Mouse (Mus musculus): ENCODE data around the gene Get4.

Get4 gene

GRCm38 (mm10) chr5:139286142-139286941 is 34.2 kb downstream of the Get4 start:
- DNase-seq: no peak

- no peak for DNase-seq
Measured at GRCm38 (mm10) chr5:139287099-139287498, 35.0 kb downstream of the Get4 start.

GRCm38 (mm10) chr5:139287787-139288186 is 35.7 kb downstream of the Get4 start:
- no peak for DNase-seq

GRCm38 (mm10) chr5:139288591-139288990 is 36.5 kb downstream of the Get4 start:
- DNase-seq: no peak

- no peak for DNase-seq
Measured at GRCm38 (mm10) chr5:139290467-139291259, 38.5 kb downstream of the Get4 start.

GRCm38 (mm10) chr5:139291811-139292560 is 39.9 kb downstream of the Get4 start:
- DNase-seq: no peak

GRCm38 (mm10) chr5:139294089-139294488 is 42.0 kb downstream of the Get4 start:
- DNase-seq: no peak

DNA sequence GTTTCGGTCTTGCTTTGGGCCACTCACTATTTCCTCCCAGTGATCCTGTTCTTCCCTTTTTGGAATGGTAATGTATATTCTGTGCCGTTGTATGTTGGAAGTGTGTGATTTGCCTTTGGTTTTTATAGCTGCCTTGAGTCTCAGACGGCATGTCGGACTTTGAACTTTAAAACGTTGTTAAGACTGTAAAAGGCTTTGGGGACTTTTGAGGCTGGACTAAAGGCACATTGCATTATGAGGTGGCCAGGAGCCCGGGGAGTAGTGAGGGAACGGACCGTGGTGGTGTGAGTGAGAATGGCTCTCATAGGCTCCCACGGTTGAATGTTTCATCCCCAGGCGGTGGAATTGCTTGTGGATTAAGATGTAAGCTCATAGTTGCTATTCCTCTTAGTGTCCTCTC is 45.0 kb downstream of the Get4 start:
- no peak for DNase-seq

GRCm38 (mm10) chr5:139297745-139298144 is 45.6 kb downstream of the Get4 start:
- DNase-seq: no peak

DNA sequence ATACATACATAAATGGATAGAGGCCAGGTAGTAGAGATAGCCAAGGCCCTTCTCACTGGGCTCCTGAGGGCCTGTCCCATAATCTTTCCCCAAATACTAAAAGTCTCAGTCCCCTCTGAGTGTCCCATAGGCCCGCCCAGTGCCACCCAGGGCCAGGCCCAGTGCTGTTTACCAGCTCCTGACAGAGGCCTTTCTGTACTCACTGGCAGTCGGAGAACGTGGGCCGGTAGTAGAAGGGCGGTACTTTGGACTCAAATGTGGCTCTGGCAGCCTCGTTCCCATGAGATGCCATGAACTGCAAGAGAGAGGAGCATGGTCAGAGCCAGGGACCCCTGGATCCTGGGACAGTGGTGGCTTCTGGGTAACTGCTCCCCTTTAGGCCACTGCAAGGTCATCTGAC is 50.0 kb downstream of the Get4 start:
- no peak for DNase-seq

DNA sequence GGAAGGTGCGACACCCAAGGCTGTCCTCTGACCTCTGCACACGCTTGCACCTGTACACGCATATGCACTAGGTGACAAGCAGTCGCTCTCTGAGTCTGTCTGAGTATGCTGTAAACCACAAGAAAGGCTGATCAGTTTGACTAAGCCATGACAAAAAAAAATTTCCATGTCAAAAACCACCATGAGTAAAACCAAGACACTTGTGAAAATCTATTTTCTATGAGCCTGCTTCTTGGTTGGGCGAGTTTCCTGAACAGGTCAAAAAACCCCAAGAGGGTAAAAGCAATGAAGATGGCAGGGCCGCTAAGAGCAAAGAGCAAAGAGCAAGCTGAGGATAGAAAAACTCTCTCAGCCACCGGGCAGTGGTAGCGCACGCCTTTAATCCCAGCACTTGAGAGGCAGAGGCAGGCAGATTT is 51.5 kb downstream of the Get4 start:
- no peak for DNase-seq

DNA sequence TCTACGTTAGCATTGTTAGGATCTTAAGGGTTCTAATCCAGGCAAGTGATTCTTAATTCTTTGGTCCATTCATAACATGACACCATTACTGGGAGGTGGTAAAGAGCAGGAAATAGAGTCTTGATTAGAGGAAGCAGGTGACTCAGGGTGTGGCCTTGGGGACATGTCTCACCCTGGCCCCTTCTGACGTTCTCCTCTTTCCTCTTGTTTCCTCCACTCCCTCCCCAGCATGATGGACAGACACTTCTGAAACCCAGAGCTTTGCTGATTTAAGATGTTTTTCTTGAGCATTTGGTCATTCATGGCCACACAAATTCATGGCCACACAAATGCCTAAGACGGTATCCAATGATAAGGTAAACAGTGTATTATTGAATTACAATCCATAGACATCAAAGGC is 57.8 kb downstream of the Get4 start:
- DNase-seq: no peak

GRCm38 (mm10) chr5:139310477-139310876 is 58.4 kb downstream of the Get4 start:
- no peak for DNase-seq

- DNase-seq: no peak
Measured at GRCm38 (mm10) chr5:139311822-139312221, 59.7 kb downstream of the Get4 start.

DNA sequence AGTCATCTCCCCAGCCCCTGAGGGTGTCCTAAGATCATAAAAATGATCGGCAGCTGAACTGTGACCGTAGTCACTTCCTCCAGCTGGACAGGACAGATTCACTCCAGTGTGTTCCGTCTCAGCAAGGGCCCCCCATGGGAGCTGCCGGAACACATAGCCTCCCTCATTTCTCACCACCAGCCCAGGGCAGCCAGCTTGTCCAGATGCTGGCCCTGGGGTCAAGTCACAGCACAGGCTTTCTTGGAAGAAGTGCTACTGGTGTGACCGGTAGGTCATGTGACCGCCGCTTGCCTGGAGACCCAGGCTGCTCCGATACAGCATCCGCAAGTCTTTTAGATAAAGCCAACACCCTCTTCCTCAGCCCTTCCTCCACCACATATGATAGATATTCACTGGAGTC is 61.4 kb downstream of the Get4 start:
- no peak for DNase-seq

- no peak for DNase-seq
Measured at GRCm38 (mm10) chr5:139314941-139315642, 63.0 kb downstream of the Get4 start.

DNA sequence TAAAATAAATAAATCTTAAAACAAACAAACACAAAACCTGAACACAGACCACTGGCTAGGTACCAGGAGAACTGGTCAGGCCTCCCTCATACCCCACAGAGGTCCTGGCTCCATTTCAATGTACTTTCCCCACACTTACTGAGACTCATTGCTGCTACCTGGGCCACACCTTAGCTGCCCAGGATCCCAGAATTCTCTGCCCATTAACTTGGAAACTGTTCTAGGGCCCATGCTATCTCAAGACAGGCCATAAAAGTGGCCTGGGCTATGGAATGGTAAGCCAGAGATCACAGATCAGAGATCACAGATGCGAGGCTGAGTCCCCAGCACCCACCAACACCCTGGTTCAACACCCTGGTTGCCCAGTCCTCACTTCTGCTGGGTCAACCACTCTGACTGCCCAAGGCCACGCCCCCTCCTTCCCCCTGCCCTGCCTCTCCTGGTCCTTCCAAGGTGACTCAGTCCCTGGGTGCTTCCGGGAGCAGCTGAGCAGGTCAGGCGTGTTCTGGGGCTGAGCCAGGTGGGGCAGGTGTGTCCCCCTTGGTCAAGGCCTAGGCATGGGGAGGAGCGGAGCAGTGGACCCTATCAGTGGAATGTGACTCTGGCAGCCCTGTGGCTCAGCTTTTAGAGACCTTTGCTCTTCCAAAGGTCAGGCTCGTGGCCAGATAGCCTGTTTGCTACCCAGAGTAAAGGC is 65.0 kb downstream of the Get4 start:
- no peak for DNase-seq

DNA sequence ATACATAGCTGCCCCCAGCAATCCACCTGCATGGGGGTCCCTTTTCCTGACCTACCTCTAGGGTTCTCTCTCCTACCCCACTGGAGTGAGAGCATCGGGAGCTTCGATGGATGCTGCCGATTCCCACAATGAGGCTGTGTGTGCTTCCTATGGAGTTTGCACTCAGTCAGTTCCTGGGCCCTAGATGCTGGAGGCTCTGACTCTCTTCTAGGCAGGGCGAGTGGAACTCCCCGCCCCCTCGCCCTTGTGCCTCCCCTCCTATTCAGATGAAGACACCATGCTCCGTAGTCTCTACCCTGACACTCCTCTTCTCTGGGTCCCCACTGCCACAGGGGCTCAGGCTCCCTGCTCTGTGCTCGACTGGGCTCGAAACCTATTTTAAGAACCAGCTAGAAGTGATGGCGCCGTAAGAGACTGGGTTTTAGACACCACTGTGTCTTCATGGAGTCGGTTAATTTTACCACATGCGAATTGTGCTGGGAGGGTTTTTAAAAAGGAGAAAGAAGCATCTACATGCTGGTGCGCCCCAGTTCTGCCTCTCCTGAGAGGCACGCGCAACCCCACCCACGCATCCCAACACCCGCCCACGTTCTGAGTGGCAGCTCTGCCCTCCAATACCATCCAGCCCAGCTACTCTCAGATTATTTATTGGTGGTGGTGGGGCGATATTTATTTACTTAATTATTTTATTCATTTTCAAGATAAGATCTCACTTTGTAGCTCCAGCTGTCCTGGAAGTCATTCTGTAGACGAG is 65.8 kb downstream of the Get4 start:
- no peak for DNase-seq
